Mouse (Mus musculus) midbrain, embryonic 13.5 days (tissue): ENCODE results near the gene Rgs6. TPM values are rescaled to one million over a fixed set of nuclear protein-coding genes. Genes with fewer than 3 reads are reported as not detected.

Experiments used
- ATAC-seq: fragments of 200-750 bp; cut with Nextera tagmentation; 2 replicates; pipeline ENCODE4 v1.8.0; 2017; ENCODE audit warnings: mild to moderate bottlenecking, moderate TSS enrichment, moderate library complexity
- H3K27ac ChIP-seq: fragments of 300-500 bp; sonication (generic); 2 replicates; pipeline ENCODE4 v1.5.1; 2015; ENCODE audit warnings: inconsistent platforms, mild to moderate bottlenecking, moderate library complexity
- H3K27me3 ChIP-seq: fragments of 300-500 bp; sonication (generic); 2 replicates; pipeline ENCODE4 v1.6.1; 2015; ENCODE audit warnings: mild to moderate bottlenecking, inconsistent platforms
- H3K36me3 ChIP-seq: fragments of 300-500 bp; sonication (generic); 2 replicates; pipeline ENCODE4 v1.6.1; 2015; ENCODE audit warnings: mild to moderate bottlenecking, inconsistent platforms
- H3K4me1 ChIP-seq: fragments of 300-500 bp; sonication (generic); replicated peaks from 2 replicates; pipeline ENCODE4 v1.6.1; 2015; ENCODE audit warnings: inconsistent platforms
- H3K4me2 ChIP-seq: fragments of 300-500 bp; sonication (generic); replicated peaks from 2 replicates; pipeline ENCODE4 v1.6.1; 2015; ENCODE audit warnings: moderate library complexity, mild to moderate bottlenecking, inconsistent platforms
- H3K4me3 ChIP-seq: fragments of 300-500 bp; sonication (generic); replicated peaks from 2 replicates; pipeline ENCODE4 v1.5.1; 2015; ENCODE audit warnings: mild to moderate bottlenecking, inconsistent platforms
- H3K9ac ChIP-seq: fragments of 300-500 bp; sonication (generic); replicated peaks from 2 replicates; pipeline ENCODE4 v1.6.1; 2015; ENCODE audit warnings: mild to moderate bottlenecking, inconsistent platforms
- H3K9me3 ChIP-seq: fragments of 300-500 bp; sonication (generic); 2 replicates; pipeline ENCODE4 v1.6.1; 2016; ENCODE audit warnings: mild to moderate bottlenecking, inconsistent platforms
- WGBS: fragments of 180-500 bp; shearing (Covaris S2); methylation state at CpG from one replicate; pipeline ENCODE4 v1.1.7; 2015; 5-methylcytosine and 5-hydroxymethylcytosine counted together
- polyA plus RNA-seq: library from polyadenylated mRNA; unstranded; fragments of >200 nt; fragmentation: Nextera tagmentation; extraction: Ambion mirVana; gene quantifications from 2 replicates; pipeline ENCODE4 v1.2.1, GENCODE M21; 2015

The Rgs6 gene
- 8.8 and 11.6 TPM in 2 replicates for polyA plus RNA-seq

- Histone ChIP-seq H3K4me2 (no peak within 1 kb of the TSS; the same call in 1 of the 2 replicates), H3K27ac (no peak within 1 kb of the TSS), H3K27me3 (no peaks in the 10 kb centered on the region), H3K9me3 (no peaks in the 10 kb centered on the region), H3K4me1 (peaks cover 5% of the 10 kb centered on the region; the same call in 1 of the 2 replicates), H3K4me3 (no peak within 1 kb of the TSS), H3K9ac (no peak within 1 kb of the TSS), H3K36me3 (no peaks in the 10 kb centered on the region)
- no peak for ATAC-seq
- WGBS: 81% methylated on average over 2 of the region's 2 CpGs
Observed at GRCm38 (mm10) chr12:82588017-82588416, at the start of gene Rgs6. Gene Rgs6 (plus strand): TSS chr12:82588292.

- Histone ChIP-seq H3K4me2 (no peak overlapping the region), H3K36me3 (no peaks in the 10 kb centered on the region), H3K9ac (no peak overlapping the region), H3K4me3 (no peak overlapping the region), H3K27me3 (no peaks in the 10 kb centered on the region), H3K4me1 (no peaks in the 10 kb centered on the region), H3K9me3 (no peaks in the 10 kb centered on the region), H3K27ac (no peak overlapping the region)
- ATAC-seq: no peak
- WGBS: 97% methylated on average over 4 of the region's 4 CpGs
Observed at GRCm38 (mm10) chr12:82547127-82547526, 41.0 kb upstream of the Rgs6 start.

- no peak overlapping the region for H3K4me3 ChIP-seq
- no peak overlapping the region for H3K4me2 ChIP-seq
- no peak overlapping the region for H3K27ac ChIP-seq
- no peaks in the 10 kb centered on the region for H3K36me3 ChIP-seq
- no peaks in the 10 kb centered on the region for H3K4me1 ChIP-seq
- no peaks in the 10 kb centered on the region for H3K9me3 ChIP-seq
- H3K9ac ChIP-seq: no peak overlapping the region
- WGBS: 85% methylated on average over 6 of the region's 6 CpGs
- no peak for ATAC-seq
- H3K27me3 ChIP-seq: no peaks in the 10 kb centered on the region
Observed at GRCm38 (mm10) chr12:82549228-82549627, 38.9 kb upstream of the Rgs6 start.

GRCm38 (mm10) chr12:82550076-82550475 lies 38.0 kb upstream of the Rgs6 start:
- Histone ChIP-seq H3K27me3 (no peaks in the 10 kb centered on the region), H3K4me2 (no peak overlapping the region), H3K27ac (no peak overlapping the region), H3K4me1 (no peaks in the 10 kb centered on the region), H3K4me3 (no peak overlapping the region), H3K9me3 (no peaks in the 10 kb centered on the region), H3K36me3 (no peaks in the 10 kb centered on the region), H3K9ac (no peak overlapping the region)
- no peak for ATAC-seq
- 89% methylated on average over 7 of the region's 7 CpGs for WGBS

GRCm38 (mm10) chr12:82552376-82552775 lies 35.7 kb upstream of the Rgs6 start:
- Histone ChIP-seq H3K27me3 (no peaks in the 10 kb centered on the region), H3K9ac (no peak overlapping the region), H3K4me3 (no peak overlapping the region), H3K9me3 (no peaks in the 10 kb centered on the region), H3K4me2 (no peak overlapping the region), H3K36me3 (no peaks in the 10 kb centered on the region), H3K4me1 (no peaks in the 10 kb centered on the region), H3K27ac (no peak overlapping the region)
- ATAC-seq: no peak
- 89% methylated on average over 5 of the region's 5 CpGs for WGBS

GRCm38 (mm10) chr12:82562916-82563315 lies 25.2 kb upstream of the Rgs6 start:
- Histone ChIP-seq H3K4me2 (no peak overlapping the region), H3K36me3 (no peaks in the 10 kb centered on the region), H3K27ac (no peak overlapping the region), H3K27me3 (no peaks in the 10 kb centered on the region), H3K4me1 (no peaks in the 10 kb centered on the region), H3K4me3 (no peak overlapping the region), H3K9ac (no peak overlapping the region), H3K9me3 (no peaks in the 10 kb centered on the region)
- no peak for ATAC-seq

- 90% methylated on average over 1 of the region's 1 CpGs for WGBS
Observed at GRCm38 (mm10) chr12:82568370-82568769, 19.7 kb upstream of the Rgs6 start.

GRCm38 (mm10) chr12:82572706-82573105 lies 15.4 kb upstream of the Rgs6 start:
- 87% methylated on average over 1 of the region's 1 CpGs for whole genome bisulfite sequencing

More at GRCm38 (mm10) chr12:82568370-82568769, 19.7 kb upstream of the Rgs6 start:
- Histone ChIP-seq H3K9ac (no peak overlapping the region), H3K4me1 (no peaks in the 10 kb centered on the region), H3K27me3 (no peaks in the 10 kb centered on the region), H3K4me2 (no peak overlapping the region), H3K4me3 (no peak overlapping the region), H3K27ac (no peak overlapping the region), H3K9me3 (no peaks in the 10 kb centered on the region), H3K36me3 (no peaks in the 10 kb centered on the region)
- no peak for ATAC-seq

GRCm38 (mm10) chr12:82586592-82586991 lies 1.5 kb upstream of the Rgs6 start:
- H3K4me3 ChIP-seq: no peak overlapping the region
- no peaks in the 10 kb centered on the region for H3K27me3 ChIP-seq
- ATAC-seq: no peak
- H3K36me3 ChIP-seq: no peaks in the 10 kb centered on the region
- peaks cover 5% of the 10 kb centered on the region; the same call in 1 of the 2 replicates for H3K4me1 ChIP-seq
- no peak overlapping the region for H3K4me2 ChIP-seq
- no peak overlapping the region for H3K9ac ChIP-seq
- H3K9me3 ChIP-seq: no peaks in the 10 kb centered on the region
- no peak overlapping the region for H3K27ac ChIP-seq
- WGBS: 40% methylated on average over 7 of the region's 7 CpGs

More at GRCm38 (mm10) chr12:82572706-82573105, 15.4 kb upstream of the Rgs6 start:
- Histone ChIP-seq H3K4me2 (no peak overlapping the region), H3K9ac (no peak overlapping the region), H3K27me3 (no peaks in the 10 kb centered on the region), H3K9me3 (no peaks in the 10 kb centered on the region), H3K27ac (no peak overlapping the region), H3K4me3 (no peak overlapping the region), H3K36me3 (no peaks in the 10 kb centered on the region), H3K4me1 (no peaks in the 10 kb centered on the region)
- ATAC-seq: no peak

GRCm38 (mm10) chr12:82587348-82587895 lies 670 bp upstream of the Rgs6 start:
- no peaks in the 10 kb centered on the region for H3K9me3 ChIP-seq
- ATAC-seq: no peak
- H3K4me1 ChIP-seq: peaks cover 5% of the 10 kb centered on the region; the same call in 1 of the 2 replicates
- no peak overlapping the region for H3K9ac ChIP-seq
- H3K36me3 ChIP-seq: no peaks in the 10 kb centered on the region
- H3K27me3 ChIP-seq: no peaks in the 10 kb centered on the region
- no peak overlapping the region for H3K4me2 ChIP-seq
- 63% methylated on average over 7 of the region's 7 CpGs for WGBS
- H3K4me3 ChIP-seq: no peak overlapping the region
- no peak overlapping the region for H3K27ac ChIP-seq

GRCm38 (mm10) chr12:82588846-82589630 lies 946 bp downstream of the Rgs6 start:
- no peaks in the 10 kb centered on the region for H3K36me3 ChIP-seq
- H3K4me2 ChIP-seq: no peak overlapping the region; the same call in 1 of the 2 replicates
- peaks cover 5% of the 10 kb centered on the region; the same call in 1 of the 2 replicates for H3K4me1 ChIP-seq
- 35% methylated on average over 18 of the region's 19 CpGs for WGBS
- H3K9me3 ChIP-seq: 0 out of 2 replicates have a peak, but pooled peaks cover 3% of the 10 kb centered on the region
- H3K4me3 ChIP-seq: no peak overlapping the region
- ATAC-seq: no peak
- no peaks in the 10 kb centered on the region for H3K27me3 ChIP-seq
- H3K9ac ChIP-seq: no peak overlapping the region
- H3K27ac ChIP-seq: no peak overlapping the region

GRCm38 (mm10) chr12:82599011-82599410 lies 10.9 kb downstream of the Rgs6 start:
- Histone ChIP-seq H3K27ac (no peak overlapping the region), H3K4me3 (no peak overlapping the region), H3K4me1 (0 out of 2 replicates have a peak, but pooled peaks cover 6% of the 10 kb centered on the region), H3K27me3 (no peaks in the 10 kb centered on the region), H3K36me3 (no peaks in the 10 kb centered on the region), H3K9ac (no peak overlapping the region), H3K4me2 (no peak overlapping the region), H3K9me3 (no peaks in the 10 kb centered on the region)
- WGBS: 98% methylated on average over 2 of the region's 2 CpGs
- ATAC-seq: no peak
